Mouse (Mus musculus) gonadal fat pad, adult 2 months (tissue): ENCODE results near the gene Wdr70. TPM values are rescaled to one million over a fixed set of nuclear protein-coding genes. Genes with fewer than 3 reads are reported as not detected.

ENCODE experiments used
- DNase-seq: peaks from one replicate; pipeline ENCODE4 v3.0.0-alpha.2; 2012; ENCODE audit warnings: low read depth
- polyA plus RNA-seq: library from polyadenylated mRNA; depleted of rRNA; stranded (reverse); fragments of >200 nt; gene quantifications from 2 replicates; pipeline ENCODE4 v1.2.3, GENCODE M21; 2012

The Wdr70 gene
- polyA plus RNA-seq, 1 experiment: 10.3 TPM

GRCm38 (mm10) chr15:8030643-8031042 lies 68.4 kb downstream of the Wdr70 start:
- no peak for DNase-seq

- no peak for DNase-seq
These were observed 71.5 kb downstream of the Wdr70 start for GRCm38 (mm10) chr15:8027503-8027902.

GRCm38 (mm10) chr15:8011418-8011817 lies 87.6 kb downstream of the Wdr70 start:
- no peak for DNase-seq

GRCm38 (mm10) chr15:8007413-8007812 lies 91.6 kb downstream of the Wdr70 start:
- DNase-seq: no peak

- DNase-seq: no peak
These were observed 93.0 kb downstream of the Wdr70 start for GRCm38 (mm10) chr15:8006056-8006455.

GRCm38 (mm10) chr15:8005506-8005905 lies 93.5 kb downstream of the Wdr70 start:
- no peak for DNase-seq

- DNase-seq: no peak
These were observed 95.2 kb downstream of the Wdr70 start for GRCm38 (mm10) chr15:8003789-8004188.

- DNase-seq: no peak
These were observed 100.0 kb downstream of the Wdr70 start for GRCm38 (mm10) chr15:7998843-7999546.

- DNase-seq: no peak
These were observed 100.9 kb downstream of the Wdr70 start for GRCm38 (mm10) chr15:7998095-7998494.

- no peak for DNase-seq
These were observed 105.3 kb downstream of the Wdr70 start for GRCm38 (mm10) chr15:7993721-7994120.

GRCm38 (mm10) chr15:7990101-7990500 lies 108.9 kb downstream of the Wdr70 start:
- no peak for DNase-seq

GRCm38 (mm10) chr15:7987374-7987773 lies 111.6 kb downstream of the Wdr70 start:
- DNase-seq: no peak

GRCm38 (mm10) chr15:7986274-7986673 lies 112.7 kb downstream of the Wdr70 start:
- no peak for DNase-seq

- DNase-seq: no peak
These were observed 120.4 kb downstream of the Wdr70 start for GRCm38 (mm10) chr15:7978640-7979039.

GRCm38 (mm10) chr15:7976775-7977174 lies 122.2 kb downstream of the Wdr70 start:
- no peak for DNase-seq

- no peak for DNase-seq
These were observed 124.6 kb downstream of the Wdr70 start for GRCm38 (mm10) chr15:7974368-7974767.

- DNase-seq: no peak
These were observed 126.5 kb downstream of the Wdr70 start for GRCm38 (mm10) chr15:7972528-7972927.

GRCm38 (mm10) chr15:7962786-7963185 lies 136.2 kb downstream of the Wdr70 start:
- DNase-seq: peak; percentile 41

GRCm38 (mm10) chr15:7961489-7961888 lies 137.5 kb downstream of the Wdr70 start:
- DNase-seq: no peak

GRCm38 (mm10) chr15:7956899-7957298 lies 142.1 kb downstream of the Wdr70 start:
- no peak for DNase-seq

GRCm38 (mm10) chr15:7950561-7950960 lies 148.4 kb downstream of the Wdr70 start:
- DNase-seq: no peak

GRCm38 (mm10) chr15:7941690-7942089 lies 157.3 kb downstream of the Wdr70 start:
- DNase-seq: no peak

- no peak for DNase-seq
These were observed 163.3 kb downstream of the Wdr70 start for GRCm38 (mm10) chr15:7935571-7936165.

GRCm38 (mm10) chr15:7934580-7934979 lies 164.4 kb downstream of the Wdr70 start:
- DNase-seq: no peak
